Comparison of ENCODE assay signal across 7 mouse cellular contexts in genomic region chr4:58266294-58266693, GRCm38 (mm10). TPM values are rescaled to one million over a fixed set of nuclear protein-coding genes. Genes with fewer than 3 reads are reported as not detected.
DNase-seq lines count a peak whose midpoint lies in the region; ATAC-seq and TF ChIP-seq lines count a peak whose summit lies in the region.

No protein-coding gene starts in this region.

- no peaks in the 10 kb centered on the region for H3K4me1 ChIP-seq in kidney, embryonic 15.5 days
- H3K4me1 ChIP-seq in thymus, adult 2 months (replicated peaks; ENCODE audit: control insufficient read depth, insufficient read depth, low read length): no peaks in the 10 kb centered on the region

- H3K4me2 ChIP-seq in kidney, embryonic 15.5 days: no peak overlapping the region

- TF ChIP-seq CTCF in thymus, adult 2 months (IDR thresholded peaks at IDR 0.05; ENCODE audit: borderline replicate concordance, control insufficient read depth, extremely low read depth, insufficient read depth, low read length, poor library complexity): no peak

- no peak overlapping the region for H3K9ac ChIP-seq in kidney, embryonic 15.5 days

- H3K36me3 ChIP-seq in kidney, embryonic 15.5 days: no peaks in the 10 kb centered on the region
- H3K36me3 ChIP-seq in thymus, adult 2 months (ENCODE audit: control insufficient read depth, insufficient read depth, low read length): no peaks in the 10 kb centered on the region

- no peak for TF ChIP-seq POLR2A in thymus, adult 2 months (IDR thresholded peaks at IDR 0.05; ENCODE audit: control insufficient read depth, extremely low read depth, insufficient read depth, low read length, poor library complexity)

- DNase-seq in kidney, adult 18-20 months: peak; percentile 29
- peak; percentile 42 for DNase-seq in thymus, postnatal 4 days
- no peak for DNase-seq in thymus, adult 2 months
- DNase-seq in kidney, postnatal 4 days: peak; percentile 77 to 79
- DNase-seq in c-Kit-positive CD71-positive TER-119-positive erythroid progenitor cells, embryonic 14.5 days (ENCODE audit: low spot score): no peak

- no peak overlapping the region for H3K27ac ChIP-seq in kidney, embryonic 15.5 days
- H3K27ac ChIP-seq in thymus, adult 2 months (ENCODE audit: control insufficient read depth, insufficient read depth, low read length): no peak overlapping the region

- no peak overlapping the region for H3K4me3 ChIP-seq in kidney, embryonic 15.5 days (replicated peaks)
- H3K4me3 ChIP-seq in thymus, adult 2 months (ENCODE audit: control insufficient read depth, insufficient read depth, low read length): no peak overlapping the region

- H3K27me3 ChIP-seq in kidney, embryonic 15.5 days: no peaks in the 10 kb centered on the region
- no peaks in the 10 kb centered on the region for H3K27me3 ChIP-seq in thymus, adult 2 months (ENCODE audit: control insufficient read depth, insufficient read depth, low read length)

- H3K9me3 ChIP-seq in kidney, embryonic 15.5 days (replicated peaks): no peaks in the 10 kb centered on the region

- 51% methylated on average over 7 of the region's 7 CpGs for whole genome bisulfite sequencing in kidney, embryonic 15.5 days
- 58% methylated on average over 7 of the region's 7 CpGs for WGBS in thymus, adult 2 months

- ATAC-seq in kidney, embryonic 15.5 days (replicated peaks; ENCODE audit: low FRiP score): no peak
- ATAC-seq in common myeloid progenitor, adult 5-6 weeks (replicated peaks; ENCODE audit: low read depth, poor library complexity, severe bottlenecking): peak; percentile 60; the same call in 1 of the 2 replicates

RNA-seq across cellular contexts. Expression of gene Musk, which starts 19.5 kb away (rescaled TPM):
- 0.40 and 0.45 TPM in 2 replicates for polyA plus RNA-seq in kidney, embryonic 15.5 days (2015; fragmentation: Nextera tagmentation; extraction: Ambion mirVana)
- 0.39 and 0.45 TPM in 2 replicates for polyA plus RNA-seq in thymus, adult 2 months (2012; rRNA removed)
- total RNA-seq in common myeloid progenitor, adult 5-6 weeks (2017): not detected in 2 replicates

RNA-seq across cellular contexts. Expression of gene Svep1, which starts 59.6 kb away (rescaled TPM):
- 3.9 and 4.7 TPM in 2 replicates for polyA plus RNA-seq in kidney, embryonic 15.5 days (2015; fragmentation: Nextera tagmentation; extraction: Ambion mirVana)
- 1.4 and 1.5 TPM in 2 replicates for polyA plus RNA-seq in thymus, adult 2 months (2012; rRNA removed)
- 0.05 TPM in 2 replicates for total RNA-seq in common myeloid progenitor, adult 5-6 weeks (2017)

Comparison
In these comparisons a context has a peak if more than half of its experiments do, and no peak if none do; other contexts are left out.
1. DNase-seq: peak in kidney, adult 18-20 months (single experiment), thymus, postnatal 4 days (single experiment) and kidney, postnatal 4 days (2 of 2); none in thymus, adult 2 months (single experiment) and c-Kit-positive CD71-positive TER-119-positive erythroid progenitor cells, embryonic 14.5 days (single experiment).